Mouse (Mus musculus) spleen, postnatal 4 days (tissue): ENCODE data around the gene Scpep1.
"Not testable (repeated sequence)": the region's sequence is repeated elsewhere in the genome, so short reads cannot be mapped to it uniquely, and the experiment has no call there.

Source experiments
- DNase-seq, 2 experiments: peaks; one replicate each; pipeline ENCODE4 v3.0.0; 2022; ENCODE audit warnings: low spot score in 2 of 2

Gene Scpep1

DNA sequence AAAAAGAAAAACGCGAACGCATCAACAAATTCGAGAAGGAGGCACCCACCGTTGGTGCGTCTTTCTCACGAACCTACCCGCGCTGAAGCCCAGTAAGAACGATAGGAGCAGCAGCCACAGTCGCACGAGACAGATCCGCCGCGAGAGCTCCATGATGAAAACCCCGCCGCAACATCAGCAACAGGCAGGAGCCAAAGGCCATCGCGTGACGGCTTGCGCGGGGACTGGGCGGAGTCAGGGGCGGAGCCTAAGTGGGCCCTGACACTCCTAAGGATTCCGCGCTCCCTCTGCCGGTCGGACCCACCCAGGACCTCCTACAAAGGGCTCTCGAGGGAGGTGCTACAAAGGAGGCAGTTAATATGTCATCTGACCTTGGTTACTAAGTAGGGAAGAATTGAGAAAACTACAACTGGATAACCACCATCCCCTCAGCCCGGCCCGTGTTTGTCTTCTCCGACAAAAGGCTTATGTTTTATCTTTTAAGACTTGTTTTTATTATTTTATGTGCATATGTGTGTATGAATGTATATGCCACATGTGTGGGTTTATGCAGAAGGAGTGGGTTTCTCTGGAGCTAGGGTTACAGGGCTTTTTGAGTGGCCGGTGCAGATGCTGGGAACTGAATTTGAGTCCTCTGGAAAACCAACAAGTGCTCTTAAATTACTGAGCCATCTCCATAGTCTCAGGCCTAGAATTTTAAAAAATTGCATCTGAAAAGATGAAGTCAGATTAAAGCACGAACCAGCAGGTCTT lies at the start of gene Scpep1:
TSS of gene Scpep1 (minus strand) at position 249 of the 753 bp plus-strand sequence.
- DNase-seq, result peak; percentile 97 to 98

DNA sequence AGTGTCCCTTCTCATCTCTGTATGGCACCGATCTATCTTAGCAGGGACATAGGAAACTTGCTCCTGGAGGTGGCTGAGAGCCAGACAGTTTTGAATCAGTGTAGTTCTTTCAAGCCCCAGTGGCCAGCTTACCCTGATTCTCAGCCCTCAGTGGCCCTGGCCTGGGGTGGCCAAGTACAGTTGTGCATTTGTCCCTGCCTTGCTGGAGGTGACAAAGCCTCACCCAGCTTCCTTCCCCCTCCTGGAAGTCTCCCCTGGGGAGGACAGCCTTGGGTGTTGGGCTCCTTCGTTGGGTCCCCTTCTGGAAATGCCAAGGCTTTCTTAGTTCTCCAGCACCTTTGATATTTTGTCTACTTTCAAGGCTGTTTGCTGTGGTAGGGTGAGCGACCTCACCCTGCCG lies 48.5 kb upstream of the Scpep1 start:
- DNase-seq, result no peak

DNA sequence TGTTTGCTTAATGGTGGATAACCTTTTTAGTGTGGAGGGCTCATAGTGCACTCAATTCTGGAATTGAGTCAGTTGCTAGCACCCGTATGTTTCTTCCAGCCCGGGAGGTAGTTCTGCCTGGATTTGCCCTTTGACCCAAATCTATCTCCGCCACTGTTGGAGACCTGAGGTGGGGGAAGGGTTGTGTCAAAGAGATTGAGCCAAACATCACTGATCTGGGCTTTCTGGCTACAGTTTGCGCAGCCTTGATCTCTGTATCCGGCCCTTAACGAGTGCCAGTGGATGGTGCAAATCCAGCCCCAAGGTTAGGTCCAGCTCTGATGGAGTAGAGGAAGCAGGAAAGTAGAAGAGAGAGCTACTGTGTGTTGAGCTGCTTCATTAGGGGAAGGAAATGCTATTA lies 47.8 kb upstream of the Scpep1 start:
- no peak for DNase-seq

DNA sequence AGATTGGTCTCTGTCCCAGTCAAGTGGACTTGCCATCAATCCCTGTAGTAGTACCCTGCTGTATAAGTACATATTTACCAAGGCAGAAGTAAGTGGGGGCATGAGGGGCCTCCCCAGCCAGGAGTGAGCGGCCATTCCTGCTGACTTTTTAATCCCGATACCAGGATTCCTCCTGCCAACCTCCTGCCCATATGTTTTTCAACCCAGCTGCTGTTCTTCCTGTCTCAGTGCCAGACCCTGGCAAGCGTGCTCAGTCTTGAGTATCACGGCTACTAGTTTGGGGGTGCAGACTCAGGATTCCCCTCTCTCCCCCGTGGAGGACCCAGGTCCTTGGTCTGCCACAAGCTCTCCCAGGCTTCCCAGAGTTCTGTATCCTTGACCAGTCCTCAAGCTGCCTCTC lies 47.4 kb upstream of the Scpep1 start:
- DNase-seq, result no peak

DNA sequence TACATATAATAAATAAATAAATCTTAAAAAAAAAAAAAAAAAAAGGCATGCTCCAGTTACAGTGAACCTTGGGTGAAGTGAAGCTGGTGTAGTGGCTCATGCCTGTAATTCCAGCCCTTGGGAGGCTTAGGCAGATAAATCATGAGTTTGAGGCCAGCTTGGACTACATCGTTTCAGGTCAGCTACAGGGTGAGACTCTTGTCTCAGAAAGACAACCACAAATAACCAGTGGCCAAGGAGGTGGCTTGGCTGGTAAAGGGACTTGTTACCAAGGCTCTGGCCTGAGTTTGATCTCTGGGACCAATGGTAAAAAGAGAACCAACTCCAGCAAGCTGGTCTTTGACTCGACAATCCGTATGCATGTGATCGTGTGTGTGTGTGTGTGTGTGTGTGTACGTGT lies 46.8 kb upstream of the Scpep1 start:
- DNase-seq, result no peak

DNA sequence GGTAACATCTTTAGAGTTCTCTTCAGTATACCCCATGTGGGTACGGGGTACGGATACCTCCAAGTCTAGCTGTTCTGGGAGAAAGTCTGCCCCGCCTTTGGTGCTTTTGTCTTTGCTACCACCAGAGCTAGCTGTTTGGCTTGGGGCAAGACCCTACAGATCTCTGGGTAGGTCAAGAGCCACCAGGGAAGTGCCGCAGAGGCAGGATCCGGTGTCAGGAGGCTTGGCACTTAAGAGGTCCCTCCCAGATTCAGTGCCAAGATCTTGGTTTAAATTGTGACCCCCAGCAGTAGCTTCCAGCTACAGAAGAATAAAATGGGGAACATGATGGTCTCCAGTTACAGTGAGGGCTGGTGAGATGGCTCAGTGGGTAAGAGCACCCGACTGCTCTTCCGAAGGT lies 46.3 kb upstream of the Scpep1 start:
- no peak for DNase-seq

DNA sequence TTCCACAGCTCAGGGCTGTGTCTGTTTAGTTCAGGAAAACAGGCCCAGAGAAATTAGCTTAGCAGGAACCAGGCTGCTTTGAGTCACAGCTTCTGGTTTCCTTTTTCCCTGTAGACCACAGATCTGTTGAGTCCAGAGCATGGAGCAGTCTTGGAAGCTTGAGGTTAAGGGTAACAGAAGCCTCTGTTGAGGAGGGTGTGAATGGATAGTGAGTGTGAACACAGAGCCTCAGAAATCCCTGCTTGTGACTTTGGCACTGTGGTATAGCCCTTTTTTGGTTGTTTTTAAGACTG lies 45.2 kb upstream of the Scpep1 start:
- no peak for DNase-seq

DNA sequence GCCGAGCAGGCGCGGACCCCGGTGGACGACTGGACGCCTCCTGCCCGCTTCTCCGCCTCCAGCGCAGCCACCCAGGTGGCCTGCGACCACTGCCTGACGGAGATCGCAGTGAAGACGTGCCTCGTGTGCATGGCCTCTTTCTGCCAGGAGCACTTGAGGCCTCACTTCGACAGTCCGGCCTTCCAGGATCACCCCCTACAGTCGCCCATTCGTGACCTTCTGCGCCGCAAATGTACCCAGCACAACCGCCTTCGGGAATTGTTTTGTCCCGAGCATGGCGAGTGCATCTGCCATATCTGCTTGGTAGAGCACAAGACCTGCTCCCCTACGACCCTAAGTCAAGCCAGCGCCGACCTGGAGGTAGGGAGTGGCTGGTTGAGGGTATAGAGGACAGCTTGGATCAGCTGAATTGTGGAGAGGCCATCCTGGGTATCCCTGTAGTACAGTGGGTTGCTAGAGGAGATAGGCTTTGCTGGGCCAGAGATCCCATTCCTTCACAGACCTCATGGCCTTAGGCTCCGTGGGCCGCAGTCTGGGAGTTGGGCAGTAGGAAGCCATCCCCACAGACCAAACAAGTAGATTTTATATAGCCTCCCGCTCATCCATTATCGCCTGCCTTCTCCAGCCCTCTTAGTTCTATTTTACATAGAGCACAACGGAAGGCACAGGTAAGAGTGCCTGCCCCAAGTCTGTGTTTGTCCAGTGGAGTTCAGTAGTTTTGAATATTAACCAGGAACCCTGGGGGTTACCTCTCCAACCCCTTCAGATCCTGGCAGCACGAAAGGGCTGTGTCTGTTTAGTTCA lies 44.7 kb upstream of the Scpep1 start:
- DNase-seq, result peak in 1 of 2 experiments; percentile 76

DNA sequence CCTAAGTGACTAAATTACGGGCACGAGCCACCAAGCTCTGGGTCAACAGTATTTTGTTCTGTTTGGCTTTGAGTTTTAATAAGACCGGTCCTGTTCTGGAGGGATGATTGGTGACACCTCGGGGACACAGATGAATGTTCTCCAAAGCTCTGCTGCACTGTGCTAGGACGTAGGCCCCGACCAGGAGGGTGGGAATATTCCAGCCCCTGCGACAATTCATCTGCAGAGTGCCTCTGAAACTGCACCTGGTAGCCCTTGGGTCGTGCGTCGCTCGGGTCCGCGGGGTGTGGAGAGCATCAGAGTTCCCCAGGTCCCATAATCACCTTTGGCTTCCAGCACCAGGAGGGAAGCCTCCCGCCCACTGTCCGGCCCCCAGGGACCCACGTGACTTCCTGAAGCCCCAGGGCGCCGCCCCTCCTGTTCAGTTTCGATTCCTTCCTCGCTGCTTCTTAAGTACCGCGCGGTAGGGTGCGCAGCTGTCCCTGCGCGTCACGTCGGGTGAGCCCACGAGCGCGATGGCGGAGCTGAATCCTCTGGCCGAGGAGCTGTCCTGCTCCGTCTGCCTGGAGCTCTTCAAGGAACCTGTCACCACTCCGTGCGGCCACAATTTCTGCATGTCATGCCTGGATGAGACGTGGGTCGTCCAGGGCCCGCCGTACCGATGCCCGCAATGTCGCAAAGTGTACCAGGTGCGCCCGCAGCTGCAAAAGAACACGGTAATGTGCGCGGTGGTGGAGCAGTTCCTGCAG lies 43.9 kb upstream of the Scpep1 start, which contains the start of gene Trim25:
TSS of gene Trim25 (plus strand) at position 403 of the 749 bp plus-strand sequence.
- DNase-seq, result peak; percentile 94 to 96

DNA sequence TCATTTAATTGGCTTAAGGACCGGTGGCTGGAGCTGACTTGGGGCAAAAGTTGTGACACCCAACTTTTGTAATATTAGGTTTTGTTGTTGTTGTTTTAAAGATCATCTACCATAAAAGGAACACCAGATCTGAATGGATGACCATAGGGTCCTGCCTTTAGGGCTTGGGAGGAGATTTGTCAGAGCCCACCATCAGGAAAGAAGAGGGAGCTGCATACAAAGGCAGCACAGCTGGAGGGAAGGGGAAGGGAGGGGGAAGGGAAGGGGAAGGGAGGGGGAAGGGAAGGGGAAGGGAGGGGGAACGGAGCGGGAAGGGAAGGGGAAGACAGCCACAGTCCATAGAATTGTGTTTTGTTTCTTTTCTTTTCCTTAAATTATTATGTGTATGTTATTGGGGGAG lies 43.1 kb upstream of the Scpep1 start:
- no peak for DNase-seq

DNA sequence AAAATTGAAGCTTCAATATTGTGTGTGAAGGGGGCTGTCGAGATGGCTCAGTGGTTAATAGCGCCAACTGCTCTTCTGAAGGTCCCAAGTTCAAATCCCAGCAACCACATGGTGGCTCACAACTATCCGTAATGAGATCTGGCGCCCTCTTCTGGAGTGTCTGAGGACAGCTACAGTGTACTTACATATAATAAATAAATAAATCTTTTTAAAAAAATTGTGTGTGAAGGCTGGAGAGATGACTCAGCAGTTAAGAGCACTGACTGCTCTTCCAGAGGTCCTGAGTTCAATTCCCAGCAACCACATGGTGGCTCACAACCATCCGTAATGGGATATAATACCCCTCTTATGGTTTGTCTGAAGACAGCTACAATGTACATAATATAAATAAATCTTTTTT lies 42.1 kb upstream of the Scpep1 start:
- DNase-seq, result not testable (repeated sequence)

DNA sequence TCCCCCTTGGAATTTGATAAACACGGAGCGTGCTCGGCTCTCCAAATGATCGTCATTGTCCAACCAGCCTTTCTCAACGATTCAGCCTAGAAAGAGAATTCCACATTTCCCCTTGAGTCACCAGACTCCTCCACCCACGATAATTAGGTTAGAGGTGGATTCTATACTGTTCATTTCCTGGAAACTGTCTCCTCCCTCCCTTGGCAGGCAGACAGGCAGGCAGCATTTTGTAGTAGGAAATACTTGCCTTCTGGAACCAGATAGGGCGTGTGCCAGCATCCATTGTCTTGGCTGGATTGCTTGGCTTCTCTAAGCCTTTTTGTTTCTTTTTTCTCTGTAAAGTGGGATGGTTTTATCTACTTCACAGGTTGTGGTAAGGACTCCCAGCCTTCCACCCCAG lies 41.2 kb upstream of the Scpep1 start:
- no peak for DNase-seq

DNA sequence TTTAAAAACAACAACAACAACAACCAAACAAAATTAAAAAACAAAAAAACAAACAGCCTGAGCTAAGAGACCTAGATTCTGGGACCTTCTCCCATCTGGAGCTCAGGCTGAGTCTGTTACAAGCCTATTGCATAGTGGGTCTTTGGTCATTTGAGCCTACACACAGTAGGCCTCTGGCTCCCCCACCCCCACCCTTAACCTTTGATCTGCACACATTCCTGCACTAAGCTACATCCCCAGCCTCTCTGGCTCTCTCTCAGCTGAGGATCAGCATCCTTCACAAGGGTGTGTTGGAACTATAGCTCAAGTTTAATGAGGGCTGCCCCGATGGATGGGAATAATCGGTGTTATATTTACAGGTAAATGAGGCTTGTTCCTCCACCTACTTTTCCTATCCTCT lies 40.4 kb upstream of the Scpep1 start:
- no peak for DNase-seq

DNA sequence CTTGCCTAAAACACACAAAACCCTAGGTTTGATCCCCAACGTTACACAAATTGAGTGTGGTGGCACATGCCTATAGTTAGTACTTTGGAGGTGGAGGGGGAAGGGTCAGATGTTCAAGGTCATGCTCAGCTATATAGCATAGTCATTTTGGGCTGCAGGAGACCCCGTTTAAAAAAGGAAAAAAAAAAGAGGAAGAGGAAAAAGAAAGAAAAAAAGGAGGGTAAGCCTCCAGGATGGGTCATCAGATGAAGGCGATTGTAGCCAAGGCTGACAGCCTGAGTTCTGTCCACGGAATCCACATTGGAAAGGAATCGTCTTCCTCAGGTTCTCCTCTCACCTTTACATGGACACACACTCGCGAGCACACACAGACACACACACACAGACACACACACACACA lies 39.2 kb upstream of the Scpep1 start:
- no peak for DNase-seq

DNA sequence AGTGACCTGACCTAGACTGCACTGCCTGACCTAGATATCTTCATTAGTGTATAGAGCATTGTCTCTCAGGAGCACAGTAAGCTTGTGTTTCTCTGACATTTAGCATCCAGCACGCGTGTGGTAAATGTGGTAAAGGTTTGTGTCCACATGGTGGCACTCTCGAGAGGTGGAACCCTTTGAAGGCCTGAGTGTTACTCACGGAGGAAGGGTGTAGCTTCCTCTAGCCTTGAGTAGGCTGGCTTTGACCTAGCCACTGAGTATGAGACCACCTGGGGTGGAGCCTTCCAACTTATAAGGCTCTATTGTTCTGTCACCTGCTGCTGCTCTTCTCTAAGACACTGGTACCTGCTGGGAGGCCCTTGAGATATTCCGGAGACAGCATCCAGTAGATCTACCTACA lies 38.4 kb upstream of the Scpep1 start:
- peak; percentile 77 to 83 for DNase-seq

DNA sequence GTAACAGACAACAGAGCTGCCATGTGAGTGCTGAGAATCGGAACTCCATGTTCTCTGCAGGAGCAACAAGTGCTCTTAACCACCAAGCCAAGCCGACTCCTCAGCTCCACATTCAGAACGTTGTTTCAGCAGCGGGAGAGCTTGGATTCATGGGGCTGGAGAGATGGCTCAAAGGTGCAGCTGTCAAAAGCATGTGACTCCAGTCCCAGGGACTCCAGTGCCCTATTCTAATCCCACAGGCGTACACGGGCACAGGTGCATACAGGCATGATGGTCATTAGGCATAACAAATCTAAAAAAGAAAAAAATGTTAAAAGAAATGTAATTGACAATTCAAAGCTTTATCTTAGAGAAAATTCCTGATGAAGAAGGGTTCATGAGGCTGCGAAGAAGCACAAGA lies 37.9 kb upstream of the Scpep1 start:
- DNase-seq, result no peak

DNA sequence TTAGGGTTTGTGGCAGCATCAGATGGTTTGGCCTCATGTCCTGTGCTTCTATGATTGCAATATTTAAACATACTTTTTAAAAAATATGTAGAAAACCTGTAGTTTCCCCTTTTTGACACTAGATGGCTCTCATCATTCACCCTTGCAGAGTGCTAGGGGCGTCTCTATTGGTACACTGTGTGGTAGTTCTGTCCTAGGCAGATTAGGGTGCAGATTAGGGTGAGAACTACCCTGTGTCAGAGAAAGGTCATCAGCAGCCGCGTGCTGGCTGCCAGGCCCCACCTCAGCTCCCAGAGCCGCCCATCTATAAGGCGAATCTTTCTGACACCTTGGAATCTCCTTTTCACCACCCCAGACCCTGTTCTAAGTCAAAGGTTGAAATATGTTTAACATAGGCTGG lies 34.3 kb upstream of the Scpep1 start:
- DNase-seq, result no peak

DNA sequence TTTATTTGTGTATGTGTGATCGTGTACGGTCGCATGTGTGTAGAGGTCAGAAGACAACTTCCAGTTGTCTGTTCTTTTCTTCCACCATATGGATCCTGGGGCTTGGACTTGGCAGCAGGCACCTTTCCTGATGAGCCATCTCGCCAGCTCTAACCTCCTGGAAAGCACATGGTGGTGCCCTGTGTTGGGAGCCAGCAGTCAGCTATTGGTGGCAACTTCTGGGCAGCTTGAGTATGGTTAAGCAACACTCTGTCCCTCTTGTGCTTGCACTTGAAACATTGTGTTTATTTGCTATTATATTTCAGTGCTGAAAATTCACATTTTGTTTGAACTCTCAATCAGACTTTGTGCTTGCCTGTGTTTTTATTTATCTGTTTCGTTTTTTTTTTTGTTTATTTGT lies 33.7 kb upstream of the Scpep1 start:
- DNase-seq, result no peak

DNA sequence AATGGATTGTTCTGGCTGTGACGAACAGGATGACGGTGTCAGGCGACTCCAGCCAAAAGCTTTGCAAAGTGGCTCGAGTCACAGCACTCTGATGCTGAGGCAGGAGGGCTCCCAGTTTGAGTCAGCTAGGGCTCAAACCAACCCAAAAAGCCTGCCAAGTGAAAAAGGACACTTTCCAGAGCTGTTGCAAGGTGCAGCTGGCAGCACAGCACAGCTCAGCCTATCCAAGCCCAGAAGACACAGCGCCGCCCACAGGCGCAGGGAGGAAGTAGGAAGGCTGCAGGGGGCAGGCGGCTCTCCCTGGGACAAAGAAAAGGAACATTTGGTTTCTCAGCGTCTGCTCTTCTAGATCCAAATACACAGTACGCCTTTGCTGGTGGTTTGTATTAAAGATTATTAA lies 31.4 kb upstream of the Scpep1 start:
- no peak for DNase-seq

DNA sequence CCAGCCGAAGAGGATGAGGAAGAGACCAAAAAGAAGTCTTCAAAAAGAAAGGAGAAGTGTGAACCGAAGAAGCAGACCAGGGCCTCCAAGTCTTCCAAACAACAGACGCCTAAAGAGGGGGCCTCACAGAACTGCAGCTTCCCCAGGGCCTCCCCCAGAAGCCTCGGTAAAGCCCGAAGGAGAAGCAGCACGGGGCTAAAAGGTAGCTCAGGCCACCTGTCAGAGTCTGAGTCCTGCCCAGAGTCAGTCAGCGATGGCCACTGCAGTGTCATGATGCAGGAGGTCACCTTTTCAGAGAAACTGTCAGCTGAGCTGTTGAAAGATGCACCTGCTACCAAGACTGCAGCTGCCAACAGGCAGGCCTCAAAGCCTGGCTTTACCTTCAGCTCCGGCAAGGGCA lies 26.1 kb upstream of the Scpep1 start:
- no peak for DNase-seq

DNA sequence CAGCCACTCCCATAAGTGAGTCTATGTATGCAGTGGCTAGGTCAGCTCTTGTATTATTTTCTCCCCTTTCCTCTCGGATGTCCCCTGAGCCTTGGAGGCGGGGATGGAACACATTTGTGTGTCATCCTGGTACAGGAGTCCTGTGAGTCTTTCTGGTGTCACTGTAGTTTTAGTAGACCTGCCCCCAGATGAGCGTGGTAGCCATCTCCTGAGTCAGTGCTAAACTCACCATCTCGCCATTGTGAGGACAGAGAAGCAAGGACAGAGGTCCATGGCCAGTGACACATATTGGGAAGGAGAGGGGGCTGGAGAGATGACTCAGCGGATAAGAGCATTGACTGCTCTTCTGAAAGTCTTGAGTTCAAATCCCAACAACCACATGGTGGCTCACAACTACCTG lies 21.9 kb upstream of the Scpep1 start:
- no peak for DNase-seq

DNA sequence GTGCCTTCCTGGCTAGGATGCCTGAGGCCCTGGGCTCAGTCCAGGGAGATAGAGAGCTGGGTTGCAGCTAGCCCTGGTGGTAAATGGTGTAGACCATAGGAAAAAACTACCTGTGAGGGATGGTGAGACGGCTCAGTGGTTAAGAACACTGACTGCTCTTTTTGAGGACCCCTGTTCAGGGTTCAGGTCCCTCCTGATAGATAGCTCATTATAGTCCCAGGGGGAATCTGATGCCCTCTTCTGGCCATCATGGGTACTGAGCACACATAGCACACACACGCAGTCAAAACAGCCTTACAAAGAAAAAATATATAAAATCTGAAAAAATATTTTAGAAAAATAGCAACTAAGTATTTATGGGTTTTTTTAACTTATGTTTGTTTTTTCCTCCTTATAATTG lies 21.1 kb upstream of the Scpep1 start:
- no peak for DNase-seq
